Mouse (Mus musculus): ENCODE measurements around the gene Sec63. TPM values are rescaled to one million over a fixed set of nuclear protein-coding genes. Genes with fewer than 3 reads are reported as not detected.

Gene Sec63
- polyA plus RNA-seq, 1 experiment: 5.0 TPM

DNA sequence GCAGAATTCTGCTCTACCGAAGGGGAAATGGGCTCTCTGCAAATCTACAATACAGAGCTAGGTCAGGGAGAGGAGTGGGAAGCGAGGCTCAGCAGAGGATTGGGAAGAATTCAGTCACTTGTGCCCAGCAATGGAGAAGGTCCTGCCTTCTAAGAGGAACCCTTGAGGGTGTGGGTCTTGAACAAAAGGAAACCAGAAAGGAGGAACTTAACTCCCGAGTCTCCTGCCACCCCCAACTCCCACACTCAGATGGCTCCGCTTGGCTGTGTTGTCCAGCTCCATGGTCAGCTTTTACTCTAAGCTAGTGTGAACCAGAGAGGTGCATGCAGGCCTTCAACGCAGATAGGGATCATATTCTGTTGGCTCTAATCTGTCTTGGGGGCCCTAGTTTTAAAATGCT is 114.9 kb downstream of the Sec63 start:
- Histone ChIP-seq H3K36me3 (ENCODE audit: control insufficient read depth, insufficient read depth, low read length) (no peaks in the 10 kb centered on the region), H3K27ac (ENCODE audit: insufficient read depth, low read depth, low read length) (no peak overlapping the region), H3K27me3 (ENCODE audit: control insufficient read depth, insufficient read depth, low read length) (no peaks in the 10 kb centered on the region), H3K4me1 (ENCODE audit: control insufficient read depth, insufficient read depth, insufficient read length, low read length) (no peaks in the 10 kb centered on the region), H3K4me3 (ENCODE audit: low read depth, low read length) (no peak overlapping the region)
- 83% methylated on average over 5 of the region's 5 CpGs for WGBS
- TF ChIP-seq CTCF (IDR thresholded peaks at IDR 0.05; ENCODE audit: extremely low read depth, insufficient read length, insufficient replicate concordance, low read depth, low read length) (no peak), POLR2A (IDR thresholded peaks at IDR 0.05; ENCODE audit: low read depth, low read length) (no peak)

DNA sequence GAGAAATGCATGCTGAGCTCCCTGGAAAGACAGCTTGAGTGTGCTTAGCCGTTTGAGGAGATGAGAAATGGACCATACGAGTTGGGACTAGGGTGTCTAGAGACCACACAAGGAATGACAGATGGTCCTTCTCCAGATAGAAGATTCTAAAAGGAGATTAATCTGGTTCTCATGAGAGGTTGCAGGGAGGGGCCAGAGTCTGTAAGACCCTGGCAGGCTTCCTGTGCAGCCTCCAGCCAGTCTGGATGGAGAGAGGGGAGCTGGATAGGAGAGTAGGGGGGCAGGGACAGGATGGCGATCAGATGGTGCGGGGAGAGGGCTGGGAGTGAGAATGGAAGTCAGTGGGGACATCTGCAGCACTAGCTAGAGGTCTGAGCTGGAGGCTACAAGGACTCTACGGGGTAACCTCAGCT is 118.0 kb downstream of the Sec63 start:
- Histone ChIP-seq H3K4me1 (ENCODE audit: control insufficient read depth, insufficient read depth, insufficient read length, low read length) (no peaks in the 10 kb centered on the region), H3K4me3 (ENCODE audit: low read depth, low read length) (no peak overlapping the region), H3K27me3 (ENCODE audit: control insufficient read depth, insufficient read depth, low read length) (no peaks in the 10 kb centered on the region), H3K27ac (ENCODE audit: insufficient read depth, low read depth, low read length) (no peak overlapping the region), H3K36me3 (ENCODE audit: control insufficient read depth, insufficient read depth, low read length) (no peaks in the 10 kb centered on the region)
- WGBS: 83% methylated on average over 5 of the region's 5 CpGs
- TF ChIP-seq POLR2A (IDR thresholded peaks at IDR 0.05; ENCODE audit: low read depth, low read length) (no peak), CTCF (IDR thresholded peaks at IDR 0.05; ENCODE audit: extremely low read depth, insufficient read length, insufficient replicate concordance, low read depth, low read length) (no peak)

DNA sequence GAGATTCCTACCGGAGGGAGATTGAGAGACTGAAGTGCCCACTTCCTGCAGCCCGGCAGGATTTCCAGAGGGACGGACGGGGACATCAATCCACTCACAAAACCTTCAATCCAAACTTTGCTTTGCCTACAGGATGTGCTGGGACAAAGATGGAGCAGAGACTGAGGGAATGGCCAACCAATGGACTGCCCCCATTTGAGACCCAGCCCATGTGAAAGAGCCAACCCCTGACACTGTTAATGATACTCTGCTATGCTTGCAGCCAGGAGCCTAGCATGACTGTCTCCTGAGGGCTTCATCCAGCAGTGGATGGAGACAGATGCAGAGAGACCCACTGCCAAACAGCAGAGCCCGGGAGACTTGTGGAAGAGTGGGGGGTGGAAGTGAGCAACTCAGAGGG is 118.4 kb downstream of the Sec63 start:
- Histone ChIP-seq H3K4me1 (ENCODE audit: control insufficient read depth, insufficient read depth, insufficient read length, low read length) (no peaks in the 10 kb centered on the region), H3K4me3 (ENCODE audit: low read depth, low read length) (no peak overlapping the region), H3K27me3 (ENCODE audit: control insufficient read depth, insufficient read depth, low read length) (no peaks in the 10 kb centered on the region), H3K27ac (ENCODE audit: insufficient read depth, low read depth, low read length) (no peak overlapping the region), H3K36me3 (ENCODE audit: control insufficient read depth, insufficient read depth, low read length) (no peaks in the 10 kb centered on the region)
- no peak for TF ChIP-seq CTCF (IDR thresholded peaks at IDR 0.05; ENCODE audit: extremely low read depth, insufficient read length, insufficient replicate concordance, low read depth, low read length)
- no peak for TF ChIP-seq POLR2A (IDR thresholded peaks at IDR 0.05; ENCODE audit: low read depth, low read length)
- WGBS: 76% methylated on average over 5 of the region's 5 CpGs

Other genes starting within 250 kb of the Sec63 start
- not detected in 2 replicates for gene Nr2e1, start 177.9 kb upstream of the Sec63 start, polyA plus RNA-seq (2012; rRNA removed)
- gene Ostm1, start 177.7 kb upstream of the Sec63 start, polyA plus RNA-seq (2012; rRNA removed): 8.0 and 13.0 TPM in 2 replicates
- 6.7 and 12.1 TPM in 2 replicates for gene Scml4, start 98.9 kb downstream of the Sec63 start, polyA plus RNA-seq (2012; rRNA removed)